Mouse (Mus musculus): ENCODE results near the gene Cmas.
A peak's percentile ranks its signal among the peaks of the same experiment; 100 is the strongest.

Cmas gene

GRCm38 (mm10) chr6:142792241-142792968, 35.9 kb downstream of the Cmas start:
- DNase-seq (ENCODE audit: low spot score in 2 of 2), result no peak

- no peak for DNase-seq (ENCODE audit: low spot score in 2 of 2)
Observed at GRCm38 (mm10) chr6:142793468-142793867, 37.0 kb downstream of the Cmas start.

- DNase-seq (ENCODE audit: low spot score in 2 of 2), result no peak
Observed at GRCm38 (mm10) chr6:142795087-142795486, 38.6 kb downstream of the Cmas start.

DNA sequence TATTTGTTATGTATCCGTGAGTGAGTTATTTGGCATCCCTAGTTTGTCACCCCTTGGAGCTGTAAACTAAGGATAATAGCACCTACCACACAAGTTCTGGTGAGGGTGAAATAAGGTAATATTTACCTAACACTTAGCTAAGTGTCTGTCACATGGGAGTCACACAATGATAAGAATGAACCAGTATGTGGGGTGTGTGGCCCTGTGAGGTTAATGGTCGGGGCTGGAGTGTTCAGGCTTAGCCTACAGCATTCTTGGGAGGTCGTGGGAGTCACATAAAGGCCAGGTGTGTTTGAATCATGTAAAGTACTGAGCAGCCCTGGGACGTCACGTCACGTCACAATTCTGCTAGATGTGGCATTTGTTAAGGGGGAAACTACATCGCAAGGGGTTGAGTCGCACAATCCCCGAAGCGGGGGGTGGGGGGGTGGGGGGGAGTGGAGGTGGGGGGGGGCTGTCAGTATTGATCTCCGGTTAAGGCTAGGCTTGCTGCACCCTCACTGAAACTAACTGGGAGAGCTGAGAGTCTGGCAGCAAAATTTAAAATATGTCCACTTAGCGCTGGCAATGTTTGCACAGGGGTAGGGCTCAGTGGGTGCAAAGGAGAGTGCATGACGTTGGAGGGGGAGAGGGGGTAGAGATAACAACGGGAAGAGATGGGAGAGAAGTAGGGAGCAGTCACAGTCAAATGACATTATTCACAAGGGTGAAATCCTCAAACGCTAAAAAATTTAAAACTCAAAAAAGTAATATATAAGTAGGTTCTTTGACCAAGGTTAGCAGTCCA, 39.4 kb downstream of the Cmas start:
- no peak for DNase-seq (ENCODE audit: low spot score in 2 of 2)

GRCm38 (mm10) chr6:142797996-142798395, 41.5 kb downstream of the Cmas start:
- DNase-seq (ENCODE audit: low spot score in 2 of 2), result no peak

- DNase-seq (ENCODE audit: low spot score in 2 of 2), result no peak
Observed at GRCm38 (mm10) chr6:142798837-142799236, 42.4 kb downstream of the Cmas start.

DNA sequence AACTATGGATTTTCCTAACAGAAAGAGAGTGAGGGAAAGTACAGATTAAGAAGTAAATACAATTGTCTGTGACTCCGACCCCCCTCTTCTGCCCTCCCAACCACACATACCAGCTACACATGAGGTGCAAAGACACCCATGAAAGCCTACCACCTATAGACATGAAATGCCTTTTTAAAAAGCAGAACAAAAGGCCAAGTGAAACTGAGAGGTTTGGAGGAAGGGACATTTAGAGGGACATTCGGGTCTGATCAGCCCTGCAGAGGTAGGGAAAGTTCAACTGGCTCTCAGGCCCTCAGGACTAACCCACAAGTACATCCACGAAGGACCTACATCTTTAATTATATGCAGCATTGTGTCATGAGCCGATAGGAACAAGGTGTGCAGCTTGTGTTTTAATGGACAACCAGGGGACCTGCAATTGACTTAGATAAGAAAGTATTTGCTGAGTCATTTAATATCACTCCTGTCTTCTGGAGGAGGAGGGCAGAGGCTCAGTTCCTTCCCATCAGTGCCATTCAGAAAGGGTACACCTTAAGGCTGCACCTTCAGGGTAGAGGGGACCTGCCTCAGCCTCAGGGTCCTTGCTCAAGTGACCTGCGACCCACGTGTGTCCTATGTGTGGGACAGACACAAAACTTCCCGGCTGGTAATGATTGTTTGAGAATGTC, 43.4 kb downstream of the Cmas start:
- DNase-seq (ENCODE audit: low spot score in 2 of 2), result no peak

- DNase-seq (ENCODE audit: low spot score in 2 of 2), result no peak
Observed at GRCm38 (mm10) chr6:142801687-142802086, 45.2 kb downstream of the Cmas start.

DNA sequence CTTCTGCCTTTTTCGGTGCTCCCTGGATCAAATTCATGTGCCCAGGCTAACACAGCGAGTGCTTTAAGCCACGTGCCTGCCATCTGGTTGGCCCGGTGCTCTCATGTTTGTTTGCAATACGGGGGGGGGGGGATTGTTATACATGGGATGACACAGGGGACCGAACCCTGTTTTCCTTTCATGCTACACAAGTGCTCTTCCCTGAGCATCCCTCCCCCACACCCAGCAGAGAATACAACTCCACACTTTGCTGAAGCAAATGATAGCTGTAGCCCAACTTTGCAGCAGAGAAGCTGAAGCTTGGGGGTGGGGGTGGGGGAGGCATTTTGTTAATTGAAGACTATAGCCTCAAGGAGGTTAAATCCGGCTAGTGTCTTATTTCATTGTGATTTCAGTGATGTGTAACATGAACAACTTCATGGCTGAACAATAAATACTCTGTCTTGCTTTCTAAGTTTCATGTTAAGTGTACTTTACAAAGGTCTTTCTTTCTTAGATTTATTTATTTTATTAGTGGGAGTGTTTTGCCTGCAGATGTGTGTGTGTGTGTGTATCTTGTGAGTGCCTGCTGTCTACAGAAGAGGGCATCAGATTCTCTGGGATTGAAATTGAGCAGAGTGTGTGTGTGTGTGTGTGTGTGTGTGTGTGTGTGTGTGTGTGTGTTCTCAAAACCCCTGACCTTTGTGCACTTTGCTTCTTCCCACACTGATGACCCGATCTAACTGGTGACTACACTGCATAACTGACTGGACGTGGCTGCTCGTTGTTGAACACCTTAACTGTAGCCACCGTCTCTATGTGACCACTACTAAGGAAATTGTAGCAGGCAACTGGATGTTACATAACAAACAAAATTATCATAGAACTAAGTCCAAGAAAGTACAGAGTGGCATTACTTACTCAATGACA, 46.4 kb downstream of the Cmas start:
- no peak for DNase-seq (ENCODE audit: low spot score in 2 of 2)

DNA sequence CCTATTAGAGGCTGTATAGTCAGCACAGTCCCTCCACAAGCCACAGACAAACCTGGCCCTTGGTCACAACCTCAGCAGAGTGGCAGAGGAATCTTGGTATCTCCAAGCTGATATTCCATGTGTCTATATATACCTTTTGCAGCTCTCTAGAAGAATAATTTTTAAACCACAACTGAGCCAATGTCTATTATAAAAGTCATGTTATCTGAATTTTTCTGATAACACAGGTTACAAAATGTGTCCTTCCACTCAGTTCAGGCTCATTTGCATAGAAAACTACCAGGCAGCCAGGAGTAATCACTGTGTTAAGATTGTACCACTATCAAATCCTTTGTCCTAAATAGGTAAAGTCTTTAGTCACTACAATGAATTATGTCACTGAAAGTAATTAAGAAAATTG, 47.9 kb downstream of the Cmas start, which contains the start of gene Sult6b2:
TSS of gene Sult6b2 (minus strand) at position 101 of the 400 bp plus-strand sequence.
- no peak for DNase-seq (ENCODE audit: low spot score in 2 of 2)

GRCm38 (mm10) chr6:142806326-142806725, 49.8 kb downstream of the Cmas start:
- DNase-seq (ENCODE audit: low spot score in 2 of 2), result no peak

- no peak for DNase-seq (ENCODE audit: low spot score in 2 of 2)
Observed at GRCm38 (mm10) chr6:142809373-142810098, 53.0 kb downstream of the Cmas start.

- DNase-seq (ENCODE audit: low spot score in 2 of 2), result no peak
Observed at GRCm38 (mm10) chr6:142810239-142810638, 53.8 kb downstream of the Cmas start.

DNA sequence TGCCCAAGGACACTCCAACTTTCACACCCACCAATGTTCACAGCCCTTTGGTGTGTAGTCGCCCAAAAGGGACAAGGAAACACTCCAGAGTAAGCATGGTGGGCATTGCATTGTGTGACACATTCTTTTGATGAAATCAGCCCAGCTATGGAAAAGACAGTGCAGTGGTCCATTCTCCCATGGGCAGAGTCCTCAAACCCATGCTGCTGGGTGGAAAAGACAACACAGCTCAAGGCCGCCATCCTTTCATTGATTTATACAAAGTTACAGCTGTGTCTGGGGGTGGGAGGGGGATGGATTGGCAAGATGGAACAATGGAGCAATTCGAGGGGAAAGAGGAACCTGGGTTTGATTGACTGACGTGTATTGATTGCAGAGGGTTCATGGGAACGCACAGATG, 56.5 kb downstream of the Cmas start:
- no peak for DNase-seq (ENCODE audit: low spot score in 2 of 2)

GRCm38 (mm10) chr6:142814011-142814410, 57.5 kb downstream of the Cmas start:
- no peak for DNase-seq (ENCODE audit: low spot score in 2 of 2)

DNA sequence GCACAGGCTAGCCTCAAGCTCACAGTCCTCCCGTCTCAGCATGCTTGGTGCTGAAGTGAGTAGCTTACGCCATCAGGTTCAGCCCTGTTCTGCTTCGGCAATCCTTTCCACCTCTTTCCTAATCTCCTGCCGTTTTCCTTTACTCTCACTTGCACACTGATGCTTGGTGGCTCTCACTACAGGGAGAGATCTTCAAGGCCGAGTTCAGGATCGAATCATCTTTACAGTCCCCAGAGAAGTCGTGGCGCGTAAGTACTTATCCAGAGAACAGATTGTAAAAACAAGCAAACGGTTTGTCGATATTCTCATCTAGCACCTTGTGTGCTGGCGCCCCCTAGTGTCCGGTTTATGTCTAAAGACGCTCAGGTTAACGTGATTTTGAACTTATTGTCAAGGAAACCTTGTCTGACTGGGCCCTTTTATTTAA, 58.0 kb downstream of the Cmas start:
- peak; percentile 77 to 78 for DNase-seq (ENCODE audit: low spot score in 2 of 2)

DNA sequence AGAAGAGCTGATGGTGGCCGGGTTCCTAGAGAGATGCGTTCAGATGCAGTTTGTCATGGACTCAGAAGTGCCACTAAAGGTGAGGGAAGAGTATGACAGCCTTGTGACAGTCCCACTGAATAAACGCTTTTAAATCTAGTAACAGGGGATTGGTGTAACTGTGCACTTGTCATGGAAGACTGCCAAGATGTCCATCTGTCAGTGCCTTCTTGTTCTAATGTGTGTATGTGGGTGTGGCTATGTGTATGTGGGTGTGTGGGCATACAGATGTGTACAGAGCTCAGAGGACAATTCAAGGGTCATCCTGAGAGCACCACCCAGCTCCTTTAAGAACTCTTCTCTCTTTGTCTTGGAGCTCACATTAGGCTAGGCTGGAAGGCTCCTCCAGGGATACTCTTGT, 59.0 kb downstream of the Cmas start:
- DNase-seq (ENCODE audit: low spot score in 2 of 2), result no peak

GRCm38 (mm10) chr6:142818306-142818705, 61.8 kb downstream of the Cmas start:
- no peak for DNase-seq (ENCODE audit: low spot score in 2 of 2)

- DNase-seq (ENCODE audit: low spot score in 2 of 2), result no peak
Observed at GRCm38 (mm10) chr6:142823008-142823787, 66.7 kb downstream of the Cmas start.
